Mouse (Mus musculus) cortical plate, adult 2 months (tissue): ENCODE data around the gene Ubr3. TPM values are rescaled to one million over a fixed set of nuclear protein-coding genes. Genes with fewer than 3 reads are reported as not detected.
"Not testable (repeated sequence)": the region's sequence is repeated elsewhere in the genome, so short reads cannot be mapped to it uniquely, and the experiment has no call there.

ENCODE experiments used
- H3K27ac ChIP-seq: fragments of 200-500 bp; 2 replicates; pipeline ENCODE4 v1.5.1; 2012; ENCODE audit warnings: low read length, control low read depth, inconsistent platforms; ENCODE audit not compliant: insufficient read depth
- H3K4me1 ChIP-seq: fragments of 200-500 bp; 2 replicates; pipeline ENCODE4 v1.6.1; 2011; ENCODE audit warnings: low read length; ENCODE audit not compliant: control insufficient read depth, insufficient read depth
- H3K4me3 ChIP-seq: fragments of 200-500 bp; 2 replicates; pipeline ENCODE4 v1.5.1; 2011; ENCODE audit warnings: mild to moderate bottlenecking, low read length, control low read depth; ENCODE audit not compliant: insufficient read depth
- CTCF ChIP-seq: fragments of 200-500 bp; IDR thresholded peaks from 2 replicates; pipeline ENCODE4 v1.5.1; 2011; ENCODE audit warnings: mild to moderate bottlenecking, control low read depth, low read length; ENCODE audit not compliant: insufficient read depth; ENCODE audit errors: extremely low read depth
- POLR2A ChIP-seq: fragments of 200-500 bp; IDR thresholded peaks from 2 replicates; pipeline ENCODE4 v1.6.1; 2011; ENCODE audit warnings: mild to moderate bottlenecking, low read length, control low read depth; ENCODE audit not compliant: insufficient read depth; ENCODE audit errors: extremely low read depth
- polyA plus RNA-seq: library from polyadenylated mRNA; depleted of rRNA; stranded (reverse); fragments of >200 nt; gene quantifications from 2 replicates; pipeline ENCODE4 v1.2.3, GENCODE M21; 2012

Gene Ubr3
- polyA plus RNA-seq, 1 experiment, result 75.8 TPM

- H3K27ac ChIP-seq, result peak overlapping the region; percentile 94
- no peaks in the 10 kb centered on the region; the same call in 1 of the 2 replicates for H3K4me1 ChIP-seq
- peak overlapping the region; percentile 97 for H3K4me3 ChIP-seq
- TF ChIP-seq CTCF (no peak), POLR2A (peak; percentile 28; the same call in 1 of the 2 replicates)
Measured at GRCm38 (mm10) chr2:69897618-69898575, 851 bp downstream of the Ubr3 start.

- Histone ChIP-seq H3K4me3 (no peak overlapping the region), H3K4me1 (no peaks in the 10 kb centered on the region; the same call in 1 of the 2 replicates), H3K27ac (no peak overlapping the region)
- no peak for TF ChIP-seq POLR2A
- no peak for TF ChIP-seq CTCF
Measured at GRCm38 (mm10) chr2:69903541-69903940, 6.5 kb downstream of the Ubr3 start.

- not testable (repeated sequence) for H3K4me1 ChIP-seq, H3K27ac ChIP-seq, H3K4me3 ChIP-seq
Measured at GRCm38 (mm10) chr2:69907394-69907793, 10.3 kb downstream of the Ubr3 start.

GRCm38 (mm10) chr2:69912801-69913200, 15.8 kb downstream of the Ubr3 start:
- TF ChIP-seq POLR2A (no peak), CTCF (no peak)
- Histone ChIP-seq H3K27ac (no peak overlapping the region), H3K4me1 (no peaks in the 10 kb centered on the region)

GRCm38 (mm10) chr2:69917301-69917700, 20.3 kb downstream of the Ubr3 start:
- Histone ChIP-seq H3K4me3 (no peak overlapping the region), H3K27ac (no peak overlapping the region), H3K4me1 (no peaks in the 10 kb centered on the region)
- TF ChIP-seq CTCF (no peak), POLR2A (no peak)

More at GRCm38 (mm10) chr2:69912801-69913200, 15.8 kb downstream of the Ubr3 start:
- no peak overlapping the region for H3K4me3 ChIP-seq

- TF ChIP-seq POLR2A, result no peak
- TF ChIP-seq CTCF, result no peak
- H3K27ac ChIP-seq, result no peak overlapping the region
- H3K4me1 ChIP-seq, result peaks cover 1% of the 10 kb centered on the region; the same call in 1 of the 2 replicates
- H3K4me3 ChIP-seq, result no peak overlapping the region
Measured at GRCm38 (mm10) chr2:69924943-69925342, 27.9 kb downstream of the Ubr3 start.

- H3K27ac ChIP-seq, result no peak overlapping the region
- no peak overlapping the region for H3K4me3 ChIP-seq
- no peak for TF ChIP-seq POLR2A
- no peak for TF ChIP-seq CTCF
- H3K4me1 ChIP-seq, result peaks cover 2% of the 10 kb centered on the region
Measured at GRCm38 (mm10) chr2:69936331-69936730, 39.3 kb downstream of the Ubr3 start.

- no peak for TF ChIP-seq POLR2A
- no peak for TF ChIP-seq CTCF
- H3K4me3 ChIP-seq, result no peak overlapping the region
Measured at GRCm38 (mm10) chr2:69939226-69939625, 42.2 kb downstream of the Ubr3 start.

GRCm38 (mm10) chr2:69939649-69940048, 42.6 kb downstream of the Ubr3 start:
- Histone ChIP-seq H3K4me3 (no peak overlapping the region), H3K27ac (no peak overlapping the region), H3K4me1 (peaks cover 3% of the 10 kb centered on the region)
- TF ChIP-seq POLR2A, result no peak
- TF ChIP-seq CTCF, result no peak

More at GRCm38 (mm10) chr2:69939226-69939625, 42.2 kb downstream of the Ubr3 start:
- H3K4me1 ChIP-seq, result peaks cover 3% of the 10 kb centered on the region
- H3K27ac ChIP-seq, result no peak overlapping the region
